Mouse (Mus musculus) heart, adult 2 months (tissue): ENCODE data around the gene Hcrt. TPM values are rescaled to one million over a fixed set of nuclear protein-coding genes. Genes with fewer than 3 reads are reported as not detected.

ENCODE experiments used
- DNase-seq, 2 experiments: peaks; one replicate each; pipeline ENCODE4 v3.0.0; 2021
- H3K27ac ChIP-seq: fragments of 200-600 bp; 2 replicates; pipeline ENCODE4 v1.8.1; 2022
- H3K27me3 ChIP-seq: fragments of 200-500 bp; 2 replicates; pipeline ENCODE4 v1.6.1; 2012; ENCODE audit warnings: mild to moderate bottlenecking, low read length, inconsistent platforms, mixed read lengths; ENCODE audit not compliant: control insufficient read depth, insufficient read depth
- H3K36me3 ChIP-seq: fragments of 200-500 bp; 2 replicates; pipeline ENCODE4 v1.6.1; 2012; ENCODE audit warnings: low read length, inconsistent platforms; ENCODE audit not compliant: control insufficient read depth, insufficient read depth
- H3K4me1 ChIP-seq: fragments of 200-500 bp; 2 replicates; pipeline ENCODE4 v1.6.1; 2011; ENCODE audit warnings: low read length; ENCODE audit not compliant: control insufficient read depth, insufficient read depth
- H3K4me3 ChIP-seq: fragments of 200-600 bp; 2 replicates; pipeline ENCODE4 v1.8.1; 2022
- H3K79me2 ChIP-seq: fragments of 200-500 bp; replicated peaks from 2 replicates; pipeline ENCODE4 v1.6.1; 2012; ENCODE audit warnings: mild to moderate bottlenecking, inconsistent platforms, low read length, moderate library complexity, mixed read lengths; ENCODE audit not compliant: control insufficient read depth, insufficient read depth
- H3K9ac ChIP-seq: fragments of 200-500 bp; 2 replicates; pipeline ENCODE4 v1.6.1; 2012; ENCODE audit warnings: low read depth, mild to moderate bottlenecking, control low read depth, inconsistent platforms, low read length, mixed read lengths
- CTCF ChIP-seq: fragments of 200-600 bp; IDR thresholded peaks from 2 replicates; pipeline ENCODE4 v1.8.1; 2022; ENCODE audit warnings: antibody characterized with exemption, mild to moderate bottlenecking, moderate library complexity
- EP300 ChIP-seq: fragments of 200-500 bp; IDR thresholded peaks from 2 replicates; pipeline ENCODE4 v1.6.1; 2011; ENCODE audit warnings: low read depth, low read length, control low read depth; ENCODE audit not compliant: insufficient read depth
- POLR2A ChIP-seq: fragments of 200-500 bp; IDR thresholded peaks from 2 replicates; pipeline ENCODE4 v1.6.1; 2011; ENCODE audit warnings: mild to moderate bottlenecking, low read depth, low read length, control low read depth; ENCODE audit not compliant: insufficient read depth
- WGBS: fragments of 180-500 bp; shearing (Covaris S2); methylation state at CpG from one replicate; pipeline ENCODE4 v1.1.7; 2018; 5-methylcytosine and 5-hydroxymethylcytosine counted together
- intact Hi-C: fragments of 180-260 bp; cut with DNase I; formaldehyde crosslinking; loops from one replicate; pipeline ENCODE4 v1.15.1; 2025
- polyA plus RNA-seq: library from polyadenylated mRNA; depleted of rRNA; stranded (reverse); fragments of >200 nt; gene quantifications from 2 replicates; pipeline ENCODE4 v1.2.3, GENCODE M21; 2012
- total RNA-seq, 2 experiments: library from RNA; stranded (reverse); gene quantifications; 2 replicates each; pipeline ENCODE4 v1.2.3; 2021

Gene Hcrt
- total and polyA plus RNA-seq, 3 experiments: not detected

DNA sequence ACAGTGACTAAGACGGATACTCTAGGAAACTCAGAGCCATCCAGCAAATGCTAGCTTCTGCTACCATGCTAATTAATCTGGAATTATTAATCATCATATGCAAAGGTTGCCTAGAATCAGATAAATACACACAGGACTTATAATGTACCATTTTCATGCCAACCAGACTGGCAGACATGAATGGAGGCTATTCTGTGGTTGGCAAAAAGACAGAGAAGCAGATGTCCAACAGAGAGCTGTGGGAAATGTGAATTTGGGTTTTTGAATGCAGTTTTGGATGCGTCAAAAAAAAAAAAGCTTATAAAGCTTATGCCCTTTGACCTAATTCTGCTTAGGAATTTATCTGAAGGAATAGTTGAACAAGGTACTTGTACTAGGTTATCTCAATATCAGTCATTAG lies 23.0 kb upstream of the Hcrt start:
- Histone ChIP-seq H3K4me1 (peaks cover 3% of the 10 kb centered on the region), H3K79me2 (no peaks in the 10 kb centered on the region), H3K9ac (no peak overlapping the region), H3K27me3 (no peaks in the 10 kb centered on the region), H3K4me3 (no peak overlapping the region), H3K36me3 (peaks cover 6% of the 10 kb centered on the region), H3K27ac (no peak overlapping the region)
- 92% methylated on average over 2 of the region's 2 CpGs for WGBS
- TF ChIP-seq POLR2A: no peak
- no peak for TF ChIP-seq CTCF
- no peak for TF ChIP-seq EP300
- intact Hi-C loops: no loop called here
- no peak for DNase-seq

GRCm38 (mm10) chr11:100784286-100784685 lies 21.6 kb upstream of the Hcrt start:
- H3K36me3 ChIP-seq: peaks cover 2% of the 10 kb centered on the region
- TF ChIP-seq CTCF: no peak
- TF ChIP-seq EP300: no peak
- TF ChIP-seq POLR2A: no peak
- peaks cover 2% of the 10 kb centered on the region for H3K4me1 ChIP-seq
- no peak overlapping the region for H3K9ac ChIP-seq
- no peaks in the 10 kb centered on the region for H3K79me2 ChIP-seq
- no peak for DNase-seq
- H3K27me3 ChIP-seq: no peaks in the 10 kb centered on the region
- no peak overlapping the region for H3K27ac ChIP-seq
- intact Hi-C loops: no loop called here
- no peak overlapping the region for H3K4me3 ChIP-seq
- 69% methylated on average over 8 of the region's 8 CpGs for WGBS

DNA sequence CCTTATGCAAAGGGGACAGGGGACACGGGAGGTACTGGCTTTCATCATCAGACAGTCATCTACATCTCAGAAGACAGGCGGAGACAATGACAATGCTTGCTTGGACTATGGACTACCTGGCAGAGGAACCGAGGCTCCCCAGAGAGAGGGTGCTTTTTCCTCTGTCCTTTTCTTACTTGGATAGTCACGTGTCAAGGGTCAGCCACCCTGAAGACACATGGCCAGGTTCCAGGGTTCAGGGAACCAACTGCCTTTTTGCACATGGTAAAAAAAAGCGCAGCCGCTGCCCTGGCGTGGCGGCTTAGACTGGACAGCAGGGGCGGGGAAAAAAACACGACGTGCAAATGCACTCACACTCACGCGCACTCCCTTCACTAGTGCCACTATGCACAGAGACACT lies 19.8 kb upstream of the Hcrt start:
- no peak for DNase-seq
- no peak overlapping the region for H3K27ac ChIP-seq
- WGBS: 78% methylated on average over 13 of the region's 13 CpGs
- H3K36me3 ChIP-seq: peaks cover 2% of the 10 kb centered on the region
- TF ChIP-seq CTCF: no peak
- TF ChIP-seq POLR2A: no peak
- TF ChIP-seq EP300: no peak
- H3K4me3 ChIP-seq: no peak overlapping the region
- no peak overlapping the region for H3K9ac ChIP-seq
- intact Hi-C loops: no loop called here
- H3K27me3 ChIP-seq: no peaks in the 10 kb centered on the region
- H3K4me1 ChIP-seq: peaks cover 2% of the 10 kb centered on the region
- no peaks in the 10 kb centered on the region for H3K79me2 ChIP-seq

DNA sequence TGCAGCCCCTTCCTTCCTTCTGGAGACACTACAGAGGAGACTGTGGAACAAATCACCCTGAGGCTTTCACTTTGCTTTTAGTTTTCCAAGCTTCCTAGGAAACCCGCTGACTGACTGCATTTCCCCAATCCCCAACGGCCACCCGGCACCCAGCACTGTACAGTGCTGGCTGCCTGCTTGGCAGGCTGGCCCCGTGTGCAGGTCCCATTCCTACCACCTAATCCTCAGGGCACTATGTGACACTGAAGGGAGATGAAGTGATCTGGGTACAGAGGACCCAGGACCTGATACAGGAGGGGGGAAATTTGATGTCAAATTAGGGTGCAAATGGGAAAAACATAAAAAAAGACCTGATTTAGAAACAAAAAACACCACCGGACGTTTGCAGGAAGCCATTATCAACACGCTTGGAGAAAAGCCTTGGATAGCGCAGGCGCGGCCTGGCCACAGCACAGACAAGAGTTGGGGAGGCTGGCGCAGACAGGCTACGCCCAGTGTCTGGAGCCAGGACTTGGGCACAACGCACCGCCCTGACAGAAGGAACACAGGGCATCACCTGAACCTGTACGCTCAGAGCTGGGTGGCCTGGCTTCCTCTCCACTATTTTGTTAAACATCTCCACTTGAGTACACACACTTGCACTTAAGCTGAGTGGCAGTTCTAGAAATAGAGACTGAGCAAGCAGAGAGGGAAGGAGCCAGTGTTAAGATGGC lies 19.2 kb upstream of the Hcrt start:
- intact Hi-C loops: no loop called here
- no peak overlapping the region for H3K4me3 ChIP-seq
- H3K36me3 ChIP-seq: peaks cover 2% of the 10 kb centered on the region
- peak in 1 of 2 experiments; percentile 39 for DNase-seq
- H3K27ac ChIP-seq: no peak overlapping the region
- no peaks in the 10 kb centered on the region for H3K79me2 ChIP-seq
- no peak overlapping the region for H3K9ac ChIP-seq
- TF ChIP-seq CTCF: no peak
- no peak for TF ChIP-seq POLR2A
- TF ChIP-seq EP300: no peak
- no peaks in the 10 kb centered on the region for H3K27me3 ChIP-seq
- peaks cover 2% of the 10 kb centered on the region for H3K4me1 ChIP-seq
- WGBS: 55% methylated on average over 15 of the region's 15 CpGs

GRCm38 (mm10) chr11:100780247-100780646 lies 17.5 kb upstream of the Hcrt start:
- Histone ChIP-seq H3K36me3 (no peaks in the 10 kb centered on the region), H3K9ac (no peak overlapping the region), H3K79me2 (no peaks in the 10 kb centered on the region), H3K27me3 (no peaks in the 10 kb centered on the region), H3K27ac (no peak overlapping the region), H3K4me3 (no peak overlapping the region), H3K4me1 (peaks cover 2% of the 10 kb centered on the region)
- intact Hi-C loops: no loop called here
- WGBS: 77% methylated on average over 8 of the region's 8 CpGs
- DNase-seq: no peak
- TF ChIP-seq POLR2A (no peak), EP300 (no peak), CTCF (no peak)

GRCm38 (mm10) chr11:100778069-100778468 lies 15.3 kb upstream of the Hcrt start:
- DNase-seq: no peak
- intact Hi-C loops: no loop called here
- TF ChIP-seq CTCF (no peak), EP300 (no peak), POLR2A (no peak)
- no peaks in the 10 kb centered on the region for H3K27me3 ChIP-seq
- H3K79me2 ChIP-seq: no peaks in the 10 kb centered on the region
- no peak overlapping the region for H3K27ac ChIP-seq
- no peaks in the 10 kb centered on the region for H3K36me3 ChIP-seq
- H3K9ac ChIP-seq: no peak overlapping the region
- peaks cover 2% of the 10 kb centered on the region for H3K4me1 ChIP-seq
- WGBS: 67% methylated on average over 3 of the region's 3 CpGs
- H3K4me3 ChIP-seq: no peak overlapping the region
